Mouse (Mus musculus) cerebellum, adult 2 months (tissue): ENCODE results near the gene Apol11a.
"Not testable (repeated sequence)": the region's sequence is repeated elsewhere in the genome, so short reads cannot be mapped to it uniquely, and the experiment has no call there.

ENCODE experiments used
- CTCF ChIP-seq: fragments of 200-500 bp; IDR thresholded peaks from 2 replicates; pipeline ENCODE4 v1.5.1; 2011; ENCODE audit warnings: low read depth, mild to moderate bottlenecking, control low read depth, low read length, moderate library complexity, borderline replicate concordance; ENCODE audit not compliant: insufficient read depth
- POLR2A ChIP-seq: fragments of 200-500 bp; IDR thresholded peaks from 2 replicates; pipeline ENCODE4 v1.6.1; 2011; ENCODE audit warnings: low read length, control low read depth, borderline replicate concordance; ENCODE audit not compliant: insufficient read depth

- not testable (repeated sequence) for TF ChIP-seq CTCF, POLR2A
Measured at GRCm38 (mm10) chr15:77474699-77475390, 33.2 kb upstream of the Apol11a start.
